Mouse (Mus musculus): ENCODE measurements around the gene Dck. TPM values are rescaled to one million over a fixed set of nuclear protein-coding genes. Genes with fewer than 3 reads are reported as not detected.
"Not testable (repeated sequence)": the region's sequence is repeated elsewhere in the genome, so short reads cannot be mapped to it uniquely, and the experiment has no call there.

The Dck gene
- total RNA-seq (2021) = 10 to 100 TPM; 15.0 to 16.2 TPM
- long read RNA-seq, experiment 1, transcript Dck-201 (7 exons, 3,078 nt) = major isoform, 17 of 19 reads
- long read RNA-seq, experiment 1, partial matches to known transcripts = 0 of 19 reads
- long read RNA-seq, experiment 1, other reads (novel, unspliced or antisense) = 2 of 19 reads
- long read RNA-seq, experiment 2, transcript Dck-201 (7 exons, 3,078 nt) = major isoform, 13 of 15 reads
- long read RNA-seq, experiment 2, partial matches to known transcripts = 0 of 15 reads
- long read RNA-seq, experiment 2, other reads (novel, unspliced or antisense) = 2 of 15 reads

- DNase-seq (ENCODE audit: low spot score in 2 of 2) = peak; percentile 95 to 98
Observed at GRCm38 (mm10) chr5:88764987-88765481, at the start of gene Dck. Dck (plus strand) TSS chr5:88764996.

GRCm38 (mm10) chr5:88716983-88717382 is 47.8 kb upstream of the Dck start:
- DNase-seq (ENCODE audit: low spot score in 2 of 2) = no peak

GRCm38 (mm10) chr5:88720116-88721002 is 44.4 kb upstream of the Dck start, which contains the start of gene Mob1b:
Mob1b (plus strand) TSS chr5:88720855.
- DNase-seq (ENCODE audit: low spot score in 2 of 2) = peak; percentile 96 to 97

DNA sequence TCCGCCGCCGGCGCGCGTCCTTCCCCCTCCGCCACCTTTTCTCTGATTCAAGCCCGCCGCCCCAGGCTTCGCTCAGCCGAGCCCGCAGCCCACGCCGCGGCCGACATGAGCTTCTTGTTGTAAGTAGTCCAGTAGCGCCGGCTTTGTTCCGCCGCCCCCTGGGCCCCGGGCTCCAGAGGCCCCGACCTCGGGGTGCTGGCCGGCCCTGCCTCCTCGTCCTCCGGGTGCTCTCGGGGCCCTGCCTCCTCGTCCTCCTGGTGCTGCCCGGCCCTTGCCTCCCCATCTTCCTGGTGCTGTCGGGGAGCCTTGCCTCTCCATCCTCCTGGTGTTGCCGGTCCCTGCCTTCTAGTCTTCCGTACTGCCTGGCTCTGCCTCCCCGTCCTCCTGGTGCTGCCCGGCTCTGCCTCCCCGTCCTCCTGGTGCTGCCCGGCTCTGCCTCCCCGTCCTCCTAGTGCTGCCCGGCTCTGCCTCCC is 43.8 kb upstream of the Dck start:
- DNase-seq (ENCODE audit: low spot score in 2 of 2) = no peak

- peak in 1 of 2 experiments; percentile 22 for DNase-seq (ENCODE audit: low spot score in 2 of 2)
Observed at GRCm38 (mm10) chr5:88721565-88722212, 43.1 kb upstream of the Dck start.

GRCm38 (mm10) chr5:88722213-88722600 is 42.6 kb upstream of the Dck start:
- DNase-seq (ENCODE audit: low spot score in 2 of 2) = no peak

GRCm38 (mm10) chr5:88724030-88724429 is 40.8 kb upstream of the Dck start:
- no peak for DNase-seq (ENCODE audit: low spot score in 2 of 2)

DNA sequence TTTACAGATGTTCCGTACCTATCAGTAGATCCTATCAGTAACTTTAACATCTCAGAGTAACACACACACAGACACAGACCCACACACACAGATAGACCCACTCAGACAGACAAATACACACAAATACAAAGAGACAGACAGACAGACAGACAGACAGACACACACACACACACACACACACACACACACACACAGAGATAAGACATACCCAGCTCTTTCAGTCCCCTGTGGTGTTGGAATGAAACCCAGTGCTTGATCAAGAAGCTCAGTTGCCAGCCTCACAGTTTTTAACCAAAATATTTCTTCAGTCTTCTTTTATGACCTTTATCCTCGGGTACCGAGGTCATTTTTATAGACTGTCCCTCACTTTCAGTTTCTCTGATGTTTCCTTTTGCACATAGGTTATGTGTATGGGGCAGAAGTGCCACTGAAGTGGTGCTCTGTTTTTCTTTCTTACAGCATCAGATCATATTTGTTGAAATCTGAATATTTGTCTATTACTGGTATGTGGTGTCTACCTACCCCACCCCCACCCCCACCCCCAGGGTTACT is 37.1 kb upstream of the Dck start:
- no peak for DNase-seq (ENCODE audit: low spot score in 2 of 2)

- DNase-seq (ENCODE audit: low spot score in 2 of 2) = no peak
Observed at GRCm38 (mm10) chr5:88734786-88735185, 30.0 kb upstream of the Dck start.

GRCm38 (mm10) chr5:88741065-88741464 is 23.7 kb upstream of the Dck start:
- DNase-seq (ENCODE audit: low spot score in 2 of 2) = not testable (repeated sequence)

DNA sequence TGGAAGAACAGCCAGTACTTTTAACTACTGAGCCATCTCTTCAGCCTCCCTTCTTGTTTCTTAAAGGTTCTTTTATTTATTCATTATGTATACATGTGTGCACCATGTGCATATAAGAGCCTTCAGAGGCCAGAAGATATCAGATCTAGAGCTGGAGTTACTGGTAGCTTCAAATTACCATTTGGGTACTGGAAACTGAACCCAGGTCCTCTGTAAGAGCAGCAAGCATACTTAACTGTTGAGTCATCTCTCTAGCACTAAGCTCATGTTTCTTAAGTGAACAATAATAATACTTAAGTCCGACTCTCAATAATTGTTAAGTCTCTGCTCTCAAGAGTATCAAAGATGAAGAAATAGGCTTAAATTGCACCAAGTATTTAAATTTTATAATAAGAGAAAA is 17.0 kb upstream of the Dck start:
- no peak for DNase-seq (ENCODE audit: low spot score in 2 of 2)

DNA sequence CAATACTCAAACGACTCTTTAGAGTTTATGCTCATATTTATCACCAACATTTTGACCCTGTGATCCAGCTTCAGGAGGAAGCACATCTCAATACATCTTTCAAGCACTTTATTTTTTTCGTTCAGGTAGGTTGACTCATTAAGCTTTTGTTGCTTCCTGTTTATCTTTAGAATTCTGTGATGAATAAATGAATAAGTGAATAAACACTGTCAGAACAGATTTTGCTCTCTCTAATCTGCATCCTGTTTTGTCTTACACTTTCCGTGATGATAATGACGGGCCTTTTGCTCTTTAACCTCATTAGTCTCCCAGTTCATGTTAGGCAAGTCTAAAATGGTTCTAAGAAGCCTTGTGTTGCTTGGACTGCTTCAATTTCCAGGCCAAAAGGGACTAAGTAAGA is 11.6 kb upstream of the Dck start:
- no peak for DNase-seq (ENCODE audit: low spot score in 2 of 2)

DNA sequence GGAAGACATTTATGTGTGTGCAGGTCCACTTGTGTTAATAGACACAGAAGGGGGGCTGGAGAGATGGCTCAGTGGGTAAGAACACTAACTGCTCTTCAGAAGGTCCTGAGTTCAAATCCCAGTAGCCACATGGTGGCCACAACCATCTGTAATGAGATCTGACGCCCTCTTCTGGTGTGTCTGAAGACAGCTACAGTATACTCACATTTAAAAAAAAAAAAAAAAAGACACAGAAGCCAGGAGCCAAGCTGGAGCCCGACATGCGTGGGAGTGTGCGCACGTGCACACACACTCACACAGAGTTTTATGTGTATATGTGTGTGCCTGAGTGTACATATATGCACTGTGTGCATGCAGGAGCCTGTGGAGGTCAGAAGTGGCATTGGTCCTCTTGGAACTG is 2.2 kb upstream of the Dck start:
- no peak for DNase-seq (ENCODE audit: low spot score in 2 of 2)

- DNase-seq (ENCODE audit: low spot score in 2 of 2) = no peak
Observed at GRCm38 (mm10) chr5:88764430-88764986, 288 bp upstream of the Dck start.

GRCm38 (mm10) chr5:88765587-88765986 is 791 bp downstream of the Dck start:
- no peak for DNase-seq (ENCODE audit: low spot score in 2 of 2)

GRCm38 (mm10) chr5:88766121-88766520 is 1.3 kb downstream of the Dck start:
- DNase-seq (ENCODE audit: low spot score in 2 of 2) = no peak

DNA sequence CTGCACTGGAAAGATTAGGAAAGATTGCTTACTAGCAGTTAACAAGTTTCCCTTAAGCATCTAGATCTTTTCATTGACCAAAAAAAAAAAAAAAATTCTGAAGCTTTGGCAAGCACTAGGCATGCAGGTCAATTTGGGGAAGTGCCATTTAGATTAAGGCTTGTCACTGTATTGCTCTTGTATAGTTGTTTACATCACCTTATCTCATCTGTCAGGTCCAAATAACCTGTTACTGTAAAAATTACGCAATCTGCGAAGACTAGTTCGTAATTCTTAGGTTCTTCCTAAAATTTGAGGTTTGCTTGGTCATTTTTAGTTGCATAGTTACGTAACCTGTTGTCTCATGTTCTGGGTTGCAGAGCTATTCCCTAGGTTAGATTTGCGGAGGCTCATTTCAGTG is 2.1 kb downstream of the Dck start:
- DNase-seq (ENCODE audit: low spot score in 2 of 2) = no peak

- DNase-seq (ENCODE audit: low spot score in 2 of 2) = no peak
Observed at GRCm38 (mm10) chr5:88768201-88768600, 3.4 kb downstream of the Dck start.

DNA sequence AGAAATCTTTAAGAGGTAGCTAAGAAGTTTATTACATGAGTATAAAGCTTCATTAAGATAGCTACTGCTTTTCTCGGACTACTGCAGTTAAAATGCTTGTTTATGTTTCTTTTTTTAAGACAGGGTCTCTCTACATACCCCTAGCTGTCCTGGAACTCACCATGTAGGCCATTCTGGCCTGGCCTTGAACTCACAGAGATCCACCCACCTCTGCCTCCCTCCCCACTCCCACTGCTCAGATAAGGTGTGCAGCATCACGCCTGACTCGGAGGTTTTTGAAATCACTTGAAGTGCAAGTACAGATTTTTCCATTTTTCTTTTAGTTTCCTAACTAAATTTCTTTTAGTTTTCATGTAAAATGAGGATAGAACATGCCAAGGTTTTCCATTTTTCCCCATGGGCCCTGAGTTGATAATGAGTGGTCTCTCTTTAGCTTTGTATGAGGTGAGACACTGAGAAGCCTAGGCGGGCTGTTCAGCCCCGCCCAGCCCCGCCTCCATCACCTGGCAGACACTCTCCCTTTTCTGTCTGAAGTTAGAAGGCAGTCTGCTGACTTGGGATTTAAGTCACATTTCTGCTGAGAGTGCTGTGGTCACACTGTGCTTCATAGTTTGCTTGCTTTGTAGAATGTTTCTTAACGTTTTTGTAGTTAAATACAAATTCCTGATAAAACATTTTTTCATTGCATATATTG is 17.4 kb downstream of the Dck start:
- DNase-seq (ENCODE audit: low spot score in 2 of 2) = no peak

DNA sequence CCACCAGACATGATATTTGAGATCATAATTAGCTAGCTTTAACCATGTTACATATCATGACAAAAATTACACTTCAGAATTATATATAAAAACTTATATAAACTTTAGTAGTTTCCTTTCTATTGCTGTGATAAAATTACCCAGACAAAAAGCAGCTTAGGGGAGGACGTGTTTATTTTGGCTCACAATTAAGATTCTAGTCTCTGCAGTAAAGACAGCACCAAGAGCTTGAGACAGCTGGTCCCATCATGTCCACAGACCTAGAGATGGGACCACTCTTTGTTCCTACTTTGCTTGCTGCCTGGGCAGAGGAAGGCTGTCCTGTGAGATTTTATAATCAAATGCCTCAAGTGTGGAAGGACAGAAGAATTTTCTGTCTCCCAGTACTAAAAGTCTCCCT is 20.3 kb downstream of the Dck start:
- no peak for DNase-seq (ENCODE audit: low spot score in 2 of 2)

Measured in layer of hippocampus, postnatal 14 days (tissue).